Mouse (Mus musculus) myocyte (in vitro differentiated cells): ENCODE results near the gene Cngb1.

ENCODE experiments used
- MYOD1 ChIP-seq, 3 experiments: IDR thresholded peaks; one replicate each; pipeline ENCODE4 v1.6.1; 2011; ENCODE audit warnings: control low read depth in 2 of 3, low read depth in 2 of 3, mild to moderate bottlenecking in 2 of 3, moderate library complexity in 1 of 3; ENCODE audit not compliant: insufficient read length in 2 of 3, control insufficient read depth in 1 of 3
- MYOG ChIP-seq, 3 experiments: IDR thresholded peaks; one replicate each; pipeline ENCODE4 v1.6.1; 2011; ENCODE audit warnings: control low read depth in 2 of 3, low read depth in 2 of 3, mild to moderate bottlenecking in 2 of 3; ENCODE audit not compliant: insufficient read length in 2 of 3, control insufficient read depth in 1 of 3, insufficient read depth in 1 of 3
- POLR2A ChIP-seq: IDR thresholded peaks from one replicate; pipeline ENCODE4 v1.6.1; 2011; ENCODE audit warnings: low read depth, mild to moderate bottlenecking, control low read depth, moderate library complexity; ENCODE audit not compliant: insufficient read length
- POLR2AphosphoS2 ChIP-seq: IDR thresholded peaks from one replicate; pipeline ENCODE4 v1.6.1; 2011; ENCODE audit warnings: low read depth, control low read depth; ENCODE audit not compliant: insufficient read length

GRCm38 (mm10) chr8:95202649-95203275 lies 103.6 kb downstream of the Cngb1 start, which contains the start of gene Kifc3:
- no peak for TF ChIP-seq POLR2A
- no peak for TF ChIP-seq MYOG (IDR thresholded peaks at IDR 0.05; ENCODE audit: control insufficient read depth in 1 of 3, insufficient read depth in 1 of 3, insufficient read length in 2 of 3, low read depth in 2 of 3)
- no peak for TF ChIP-seq MYOD1 (IDR thresholded peaks at IDR 0.05; ENCODE audit: control insufficient read depth in 1 of 3, insufficient read length in 2 of 3, low read depth in 2 of 3)
- TF ChIP-seq POLR2AphosphoS2 = no peak
